Mouse (Mus musculus) forebrain, postnatal 0 days (tissue): ENCODE measurements at regions not wholly inside any gene's neighbourhood (a gene's known extent, or its start where the extent isn't known, plus 50 kb on each side); places are given as distances from the start of the nearest gene placed in this dataset.

ENCODE experiments used
- ATAC-seq: fragments of 200-750 bp; cut with Nextera tagmentation; 2 replicates; pipeline ENCODE4 v1.8.0; 2017; ENCODE audit warnings: mild to moderate bottlenecking, moderate library complexity
- DNase-seq: peaks from one replicate; pipeline ENCODE4 v3.0.0-alpha.2; 2015
- H3K27ac ChIP-seq: fragments of 300-500 bp; sonication (generic); 2 replicates; pipeline ENCODE4 v1.5.1; 2014; ENCODE audit warnings: low read depth, mild to moderate bottlenecking, antibody characterized with exemption, low read length, moderate library complexity, mixed read lengths
- H3K27me3 ChIP-seq: fragments of 300-500 bp; sonication (generic); 2 replicates; pipeline ENCODE4 v1.6.1; 2014; ENCODE audit warnings: mild to moderate bottlenecking, low read length, mixed read lengths; ENCODE audit not compliant: insufficient read depth
- H3K36me3 ChIP-seq: fragments of 300-500 bp; sonication (generic); 2 replicates; pipeline ENCODE4 v1.6.1; 2014; ENCODE audit warnings: mild to moderate bottlenecking, moderate library complexity; ENCODE audit not compliant: insufficient read depth
- H3K4me1 ChIP-seq: fragments of 300-500 bp; sonication (generic); 2 replicates; pipeline ENCODE4 v1.6.1; 2014; ENCODE audit warnings: antibody characterized with exemption; ENCODE audit not compliant: insufficient read depth
- H3K4me2 ChIP-seq: fragments of 300-500 bp; sonication (generic); 2 replicates; pipeline ENCODE4 v1.6.1; 2014; ENCODE audit warnings: low read depth, mild to moderate bottlenecking, moderate library complexity
- H3K4me3 ChIP-seq: fragments of 300-500 bp; sonication (generic); 2 replicates; pipeline ENCODE4 v1.5.1; 2014; ENCODE audit warnings: low read depth, low read length, mixed read lengths
- H3K9ac ChIP-seq: fragments of 300-500 bp; sonication (generic); 2 replicates; pipeline ENCODE4 v1.6.1; 2014; ENCODE audit warnings: mild to moderate bottlenecking
- H3K9me3 ChIP-seq: fragments of 300-500 bp; sonication (generic); 2 replicates; pipeline ENCODE4 v1.6.1; 2016; ENCODE audit warnings: low read length
- CTCF ChIP-seq: sonication (generic); IDR thresholded peaks from 2 replicates; pipeline ENCODE4 v1.5.1; 2016; ENCODE audit warnings: antibody characterized with exemption, control low read depth, low read depth
- WGBS: fragments of 180-500 bp; shearing (Covaris S2); extraction: QIAGEN DNeasy Blood & Tissue Kit; methylation state at CpG from one replicate; pipeline ENCODE4 v1.1.7; 2014; 5-methylcytosine and 5-hydroxymethylcytosine counted together

GRCm38 (mm10) chr6:101603083-101603482 lies 225.4 kb upstream of the Pdzrn3 start:
- no peak overlapping the region for H3K4me2 ChIP-seq
- no peaks in the 10 kb centered on the region for H3K4me1 ChIP-seq
- H3K4me3 ChIP-seq: no peak overlapping the region
- H3K36me3 ChIP-seq: no peaks in the 10 kb centered on the region
- WGBS: 77% methylated on average over 6 of the region's 6 CpGs
- no peak overlapping the region for H3K9ac ChIP-seq
- no peak for ATAC-seq
- H3K27me3 ChIP-seq: no peaks in the 10 kb centered on the region
- H3K9me3 ChIP-seq: no peaks in the 10 kb centered on the region
- H3K27ac ChIP-seq: no peak overlapping the region
- DNase-seq: no peak
- no peak for TF ChIP-seq CTCF

- H3K4me1 ChIP-seq: no peaks in the 10 kb centered on the region
- no peaks in the 10 kb centered on the region for H3K36me3 ChIP-seq
- H3K4me2 ChIP-seq: no peak overlapping the region
- H3K27ac ChIP-seq: no peak overlapping the region
- no peak overlapping the region for H3K9ac ChIP-seq
- no peak overlapping the region for H3K4me3 ChIP-seq
- no peak for TF ChIP-seq CTCF
- DNase-seq (no peak), ATAC-seq (no peak)
- 88% methylated on average over 2 of the region's 2 CpGs for WGBS
- no peaks in the 10 kb centered on the region for H3K27me3 ChIP-seq
- no peaks in the 10 kb centered on the region for H3K9me3 ChIP-seq
These were observed 219.3 kb upstream of the Pdzrn3 start for GRCm38 (mm10) chr6:101596995-101597394.

- no peak for ATAC-seq
- Histone ChIP-seq H3K27ac (no peak overlapping the region), H3K4me2 (no peak overlapping the region), H3K9me3 (no peaks in the 10 kb centered on the region), H3K27me3 (no peaks in the 10 kb centered on the region), H3K4me3 (no peak overlapping the region), H3K36me3 (no peaks in the 10 kb centered on the region), H3K9ac (no peak overlapping the region), H3K4me1 (no peaks in the 10 kb centered on the region)
- TF ChIP-seq CTCF: no peak
- 59% methylated on average over 12 of the region's 12 CpGs for WGBS
- peak; percentile 25 for DNase-seq
These were observed 216.3 kb upstream of the Pdzrn3 start for GRCm38 (mm10) chr6:101593782-101594641.

- Histone ChIP-seq H3K4me1 (no peaks in the 10 kb centered on the region), H3K4me3 (no peak overlapping the region), H3K36me3 (no peaks in the 10 kb centered on the region), H3K4me2 (no peak overlapping the region), H3K27me3 (no peaks in the 10 kb centered on the region), H3K9ac (no peak overlapping the region), H3K27ac (no peak overlapping the region), H3K9me3 (no peaks in the 10 kb centered on the region)
- DNase-seq (no peak), ATAC-seq (no peak)
- TF ChIP-seq CTCF: no peak
- WGBS: 86% methylated on average over 16 of the region's 16 CpGs
These were observed 208.2 kb upstream of the Pdzrn3 start for GRCm38 (mm10) chr6:101585871-101586270.

GRCm38 (mm10) chr6:101580824-101581223 lies 203.1 kb upstream of the Pdzrn3 start:
- no peaks in the 10 kb centered on the region for H3K27me3 ChIP-seq
- H3K36me3 ChIP-seq: no peaks in the 10 kb centered on the region
- H3K9me3 ChIP-seq: no peaks in the 10 kb centered on the region
- H3K4me3 ChIP-seq: no peak overlapping the region
- no peak overlapping the region for H3K4me2 ChIP-seq
- WGBS: 69% methylated on average over 4 of the region's 4 CpGs
- no peak for TF ChIP-seq CTCF
- H3K4me1 ChIP-seq: no peaks in the 10 kb centered on the region
- no peak overlapping the region for H3K9ac ChIP-seq
- no peak overlapping the region for H3K27ac ChIP-seq
- peak; percentile 14 for DNase-seq
- no peak; the same call in 1 of the 2 replicates for ATAC-seq

- TF ChIP-seq CTCF: no peak
- WGBS: 88% methylated on average over 1 of the region's 1 CpGs
- no peak overlapping the region for H3K4me3 ChIP-seq
- no peaks in the 10 kb centered on the region for H3K27me3 ChIP-seq
- no peak overlapping the region for H3K4me2 ChIP-seq
- no peak for ATAC-seq
- H3K36me3 ChIP-seq: no peaks in the 10 kb centered on the region
- no peak for DNase-seq
- H3K9ac ChIP-seq: no peak overlapping the region
- H3K27ac ChIP-seq: no peak overlapping the region
- no peaks in the 10 kb centered on the region for H3K4me1 ChIP-seq
- H3K9me3 ChIP-seq: no peaks in the 10 kb centered on the region
These were observed 178.4 kb upstream of the Pdzrn3 start for GRCm38 (mm10) chr6:101556096-101556495.

GRCm38 (mm10) chr6:101554965-101555604 lies 177.4 kb upstream of the Pdzrn3 start:
- Histone ChIP-seq H3K9ac (no peak overlapping the region), H3K4me3 (no peak overlapping the region), H3K9me3 (no peaks in the 10 kb centered on the region), H3K4me2 (no peak overlapping the region), H3K27me3 (no peaks in the 10 kb centered on the region), H3K27ac (no peak overlapping the region), H3K4me1 (no peaks in the 10 kb centered on the region), H3K36me3 (no peaks in the 10 kb centered on the region)
- DNase-seq (no peak), ATAC-seq (no peak)
- TF ChIP-seq CTCF: no peak
- 69% methylated on average over 2 of the region's 2 CpGs for WGBS
